Mouse (Mus musculus): ENCODE results near the gene Mrpl23.

The Mrpl23 gene

GRCm38 (mm10) chr7:142549941-142550763 is 17.7 kb downstream of the Mrpl23 start:
- in situ Hi-C loops (cut with MboI, MseI), result no loop called here

GRCm38 (mm10) chr7:142550935-142551373 is 18.5 kb downstream of the Mrpl23 start:
- in situ Hi-C loops (cut with MboI, MseI), result no loop called here

- in situ Hi-C loops (cut with MboI, MseI), result no loop called here
Observed at GRCm38 (mm10) chr7:142551691-142552090, 19.2 kb downstream of the Mrpl23 start.

GRCm38 (mm10) chr7:142552591-142553416 is 20.3 kb downstream of the Mrpl23 start:
- in situ Hi-C loops (cut with MboI, MseI), result no loop called here

- in situ Hi-C loops (cut with MboI, MseI), result no loop called here
Observed at GRCm38 (mm10) chr7:142553417-142554335, 21.2 kb downstream of the Mrpl23 start.

- in situ Hi-C loops (cut with MboI, MseI), result no loop called here
Observed at GRCm38 (mm10) chr7:142554625-142555024, 22.1 kb downstream of the Mrpl23 start.

- in situ Hi-C loops (cut with MboI, MseI), result no loop called here
Observed at GRCm38 (mm10) chr7:142555366-142556088, 23.0 kb downstream of the Mrpl23 start.

GRCm38 (mm10) chr7:142556089-142556476 is 23.6 kb downstream of the Mrpl23 start:
- in situ Hi-C loops (cut with MboI, MseI), result no loop called here

- in situ Hi-C loops (cut with MboI, MseI), result no loop called here
Observed at GRCm38 (mm10) chr7:142557696-142558095, 25.2 kb downstream of the Mrpl23 start.

- in situ Hi-C loops (cut with MboI, MseI), result no loop called here
Observed at GRCm38 (mm10) chr7:142558511-142559146, 26.1 kb downstream of the Mrpl23 start.

GRCm38 (mm10) chr7:142559651-142560175 is 27.2 kb downstream of the Mrpl23 start:
- in situ Hi-C loops (cut with MboI, MseI), result no loop called here

- in situ Hi-C loops (cut with MboI, MseI), result no loop called here
Observed at GRCm38 (mm10) chr7:142560942-142561855, 28.7 kb downstream of the Mrpl23 start.

GRCm38 (mm10) chr7:142561856-142562404 is 29.4 kb downstream of the Mrpl23 start:
- in situ Hi-C loops (cut with MboI, MseI), result no loop called here

GRCm38 (mm10) chr7:142563168-142563567 is 30.7 kb downstream of the Mrpl23 start:
- in situ Hi-C loops (cut with MboI, MseI), result no loop called here

GRCm38 (mm10) chr7:142564955-142565643 is 32.6 kb downstream of the Mrpl23 start:
- in situ Hi-C loops (cut with MboI, MseI), result no loop called here

- in situ Hi-C loops (cut with MboI, MseI), result no loop called here
Observed at GRCm38 (mm10) chr7:142566512-142566911, 34.0 kb downstream of the Mrpl23 start.

GRCm38 (mm10) chr7:142568985-142569384 is 36.5 kb downstream of the Mrpl23 start:
- in situ Hi-C loops (cut with MboI, MseI), result no loop called here

- in situ Hi-C loops (cut with MboI, MseI), result no loop called here
Observed at GRCm38 (mm10) chr7:142570565-142570964, 38.1 kb downstream of the Mrpl23 start.
